Mouse (Mus musculus) urinary bladder, postnatal 10 days (tissue): ENCODE data around the gene Pex7.
A peak's percentile ranks its signal among the peaks of the same experiment; 100 is the strongest.

Source experiments
- DNase-seq: peaks from one replicate; pipeline ENCODE4 v3.0.0; 2022; ENCODE audit warnings: low spot score

Gene Pex7

DNA sequence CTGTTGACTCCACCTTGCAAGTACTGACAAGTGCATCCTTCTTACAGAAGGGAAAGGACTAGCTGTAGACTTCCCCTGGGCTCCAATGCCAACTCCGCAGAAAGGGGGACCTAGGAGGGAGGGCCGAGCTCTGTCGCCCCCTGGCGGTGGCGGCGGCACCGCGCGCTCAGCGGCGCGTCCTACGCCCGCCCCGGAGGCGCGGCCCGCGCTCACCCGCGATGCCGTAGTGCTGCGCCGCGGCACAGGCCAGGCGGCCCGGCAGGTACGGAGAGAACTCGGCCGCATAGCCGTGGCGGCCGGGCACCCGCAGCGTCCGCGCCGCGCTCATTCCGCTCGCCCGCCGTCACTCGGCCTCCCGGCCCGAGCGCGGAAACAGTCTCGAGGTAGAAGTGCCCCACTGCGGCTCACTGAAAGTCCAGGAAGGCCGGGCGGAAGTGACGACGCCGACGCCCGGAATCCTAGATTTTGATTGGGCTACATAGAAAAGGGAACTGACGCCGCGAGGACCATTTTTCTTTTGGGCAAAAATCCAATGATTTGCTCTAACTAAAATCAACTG lies at the start of gene Pex7:
Gene Pex7 (minus strand): TSS at position 444 of the 559 bp plus-strand sequence.
- DNase-seq, result peak; percentile 58

DNA sequence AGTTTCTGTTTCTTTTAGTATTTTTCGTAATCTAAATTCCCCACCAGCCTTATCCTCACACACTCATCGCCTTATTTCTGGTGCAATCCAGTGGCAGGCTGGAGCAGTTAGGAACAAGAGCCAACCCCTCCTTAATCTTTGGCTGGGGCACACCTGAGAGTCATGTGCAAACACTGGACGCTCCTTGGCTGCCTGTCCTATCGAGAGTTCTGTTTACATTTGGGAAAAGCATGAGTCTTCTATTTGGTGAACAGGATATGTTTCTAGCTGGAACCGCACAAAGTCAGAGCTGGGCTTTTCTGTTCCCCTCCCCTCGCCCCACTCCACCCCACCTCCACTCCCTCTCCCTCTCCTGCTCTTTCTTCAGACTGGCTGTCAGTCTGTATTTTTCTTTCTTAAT lies 49.3 kb upstream of the Pex7 start:
- no peak for DNase-seq

DNA sequence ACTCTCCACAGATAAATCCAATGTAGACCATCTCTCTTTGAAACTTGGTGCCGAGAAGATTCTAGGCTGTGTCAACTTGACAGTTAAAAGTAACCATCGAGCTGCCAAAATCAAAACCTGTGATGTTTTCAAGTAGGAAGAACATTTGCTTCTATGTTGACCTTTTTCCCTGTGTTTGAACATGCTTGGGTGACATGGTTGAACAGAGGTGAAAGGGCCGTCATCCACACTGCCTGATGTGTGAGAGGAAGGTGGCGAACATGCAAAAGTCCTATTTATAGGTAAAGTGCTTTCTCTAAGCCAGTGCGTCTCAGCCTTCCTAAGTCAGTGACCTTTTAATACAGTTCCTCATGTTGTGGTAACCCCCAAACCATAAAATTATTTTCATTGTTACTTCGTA lies 48.3 kb upstream of the Pex7 start:
- DNase-seq, result no peak

DNA sequence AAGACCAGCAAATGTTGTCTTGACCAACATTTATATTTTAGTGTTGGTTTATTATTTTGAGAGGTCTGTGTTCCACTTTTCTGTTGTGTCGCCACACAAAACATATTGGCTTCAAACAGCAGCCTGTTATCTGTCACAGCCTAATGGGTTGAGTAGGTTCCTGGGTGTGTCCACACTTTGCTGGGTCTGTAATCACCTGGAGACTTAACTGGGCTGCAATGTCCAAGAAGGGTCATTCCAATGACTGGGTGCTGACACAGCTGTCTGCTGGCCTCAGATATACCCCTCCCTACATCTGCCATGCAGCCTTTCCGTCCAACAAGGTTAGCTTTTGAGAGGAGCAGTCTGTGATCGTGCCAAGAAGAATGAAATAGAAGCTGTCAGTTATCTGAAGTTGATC lies 47.1 kb upstream of the Pex7 start:
- DNase-seq, result no peak

DNA sequence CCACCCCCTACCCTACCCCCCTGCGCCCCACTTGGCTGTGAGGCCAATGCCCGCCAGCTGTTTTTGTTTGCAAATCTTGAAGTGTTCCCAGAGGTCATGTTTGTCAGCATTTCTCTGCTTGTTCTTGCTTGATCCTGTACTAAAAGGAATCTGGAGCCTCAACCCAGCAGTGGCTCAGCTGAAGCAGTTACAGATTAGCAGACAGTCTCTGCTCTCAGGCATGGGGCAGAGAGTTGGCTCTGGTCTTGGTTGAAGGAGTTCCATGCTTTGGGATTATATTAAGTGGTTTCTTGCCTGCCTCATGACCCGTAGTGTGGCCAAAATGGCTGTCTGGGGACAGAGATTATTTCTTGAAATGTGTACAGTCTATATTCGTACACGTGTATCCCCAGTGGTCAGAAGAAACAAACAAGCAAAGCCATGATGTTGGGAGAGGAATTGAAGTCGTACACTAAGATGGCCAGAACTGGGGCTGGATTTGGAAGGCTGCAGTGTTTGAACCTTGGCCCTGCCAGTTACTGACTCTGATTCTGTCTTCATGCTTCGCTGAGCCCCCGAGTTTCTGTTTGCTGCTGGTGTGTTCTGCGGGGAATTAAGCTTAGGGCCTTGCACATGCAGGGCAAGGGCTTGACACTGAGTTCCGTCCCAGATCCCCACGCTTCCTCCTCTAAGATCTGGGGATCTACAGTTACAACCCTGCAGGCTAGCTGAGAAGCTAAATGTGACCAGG lies 45.7 kb upstream of the Pex7 start:
- no peak for DNase-seq

DNA sequence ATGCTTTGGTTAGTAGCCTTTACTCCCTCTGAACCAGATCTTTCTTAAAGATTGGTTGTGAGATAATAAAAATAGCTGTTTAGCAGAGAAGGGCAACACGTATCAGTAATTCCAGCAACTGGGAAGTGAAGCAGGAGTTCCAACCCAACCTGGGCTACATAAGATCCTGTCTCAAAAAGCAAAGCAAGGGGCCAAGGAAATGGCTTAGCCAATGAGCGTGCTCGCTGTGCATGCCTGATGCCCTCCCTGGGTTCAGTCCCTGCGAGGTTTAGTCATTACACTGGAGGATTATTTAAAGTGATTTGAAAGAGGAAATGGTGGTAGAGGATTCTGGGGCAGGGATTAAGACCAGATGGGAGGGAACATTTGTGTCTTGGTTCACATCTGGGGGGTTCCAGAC lies 41.6 kb upstream of the Pex7 start:
- DNase-seq, result no peak

DNA sequence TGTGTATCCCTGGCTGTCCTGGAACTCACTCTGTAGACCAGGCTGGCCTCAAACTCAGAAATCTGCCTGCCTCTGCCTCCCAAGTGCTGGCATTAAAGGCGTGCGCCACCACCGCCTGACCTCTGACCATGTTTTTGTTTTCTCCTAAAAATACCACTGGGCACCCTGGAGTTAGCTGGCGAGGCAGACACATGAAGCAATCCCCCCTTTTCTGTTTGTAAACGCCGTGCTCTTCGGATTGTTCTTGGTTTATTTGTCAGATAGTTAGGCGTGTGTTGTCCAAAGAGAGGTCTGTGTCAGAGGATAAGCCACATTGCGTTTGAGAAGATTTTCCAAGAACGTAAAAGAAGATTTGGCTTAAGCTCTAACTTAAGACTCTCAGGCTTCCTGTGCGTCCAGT lies 40.9 kb upstream of the Pex7 start:
- DNase-seq, result no peak

DNA sequence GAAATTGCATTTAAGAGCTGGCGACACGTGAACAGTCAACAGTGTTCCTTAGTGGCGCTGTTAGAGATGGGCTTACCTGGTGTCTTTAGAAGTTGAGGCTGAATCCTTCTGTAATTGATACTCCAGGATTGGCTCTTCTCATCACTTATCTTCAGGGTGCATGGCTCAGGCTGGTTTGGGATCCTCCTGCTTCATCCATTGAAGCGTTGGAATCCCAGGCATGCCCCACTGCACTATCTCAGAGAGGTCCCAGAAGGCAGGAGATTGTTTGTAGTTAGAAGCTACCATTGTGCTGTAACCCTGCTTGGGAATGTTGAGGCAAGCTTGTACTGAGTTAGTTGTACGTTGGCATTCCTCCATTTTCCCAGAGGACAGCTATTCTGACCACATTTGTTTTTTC lies 40.4 kb upstream of the Pex7 start:
- DNase-seq, result no peak

DNA sequence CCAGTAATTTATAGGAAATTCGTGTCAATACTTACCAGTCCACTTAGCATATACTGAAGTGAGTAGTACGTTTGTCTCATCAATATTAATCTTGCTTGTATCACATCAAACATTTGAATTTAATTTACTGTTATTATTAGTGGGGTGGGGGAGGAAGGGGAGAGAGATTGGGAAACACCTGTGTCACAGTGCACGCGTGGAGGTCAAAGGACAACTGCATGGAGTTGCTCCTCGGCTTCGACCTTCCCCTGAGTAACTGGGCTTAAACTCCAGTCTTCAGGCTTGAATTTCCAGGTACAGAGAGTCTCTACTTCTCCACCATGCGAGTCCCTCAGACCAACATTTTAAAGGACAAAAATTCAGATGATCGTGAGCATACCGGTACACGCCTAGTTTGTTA lies 40.0 kb upstream of the Pex7 start:
- no peak for DNase-seq

DNA sequence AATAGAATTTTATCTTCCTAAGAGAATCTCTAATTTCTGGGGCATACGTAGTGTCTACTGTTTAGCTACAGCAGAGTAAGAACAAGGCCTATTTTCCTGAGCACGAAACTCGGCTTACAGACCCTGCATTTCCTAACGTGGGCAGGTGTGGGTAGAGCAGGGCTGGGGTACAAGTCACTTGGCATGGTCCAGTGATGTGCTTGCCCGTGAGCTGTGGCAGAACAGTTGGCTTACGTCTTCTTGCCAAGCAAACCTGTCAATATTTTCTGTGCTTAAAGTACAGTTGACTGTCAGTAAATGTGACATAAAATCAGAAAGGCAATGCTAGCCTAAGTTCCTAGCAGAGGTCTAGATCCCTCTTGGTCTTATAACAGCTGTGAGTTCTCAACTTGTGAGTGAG lies 39.2 kb upstream of the Pex7 start:
- no peak for DNase-seq

DNA sequence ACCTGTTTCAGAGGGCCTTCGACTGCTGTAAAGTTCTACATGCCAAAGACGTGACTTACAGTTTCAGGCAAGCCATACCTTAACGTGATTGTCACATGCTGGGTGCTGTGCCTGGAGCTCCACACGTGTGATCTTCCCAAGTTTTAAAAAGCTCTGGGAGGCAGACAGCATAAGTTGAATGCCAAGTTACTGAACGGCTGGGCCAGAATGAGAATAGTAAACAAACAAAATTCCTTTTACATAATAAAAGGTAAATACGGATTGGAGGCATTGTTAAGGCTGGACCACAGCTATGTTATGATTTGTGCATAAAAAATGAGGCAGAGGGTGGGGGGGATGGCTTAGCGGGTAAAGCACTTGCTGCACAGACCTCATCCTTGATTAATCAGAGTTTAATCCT lies 38.2 kb upstream of the Pex7 start:
- DNase-seq, result no peak

DNA sequence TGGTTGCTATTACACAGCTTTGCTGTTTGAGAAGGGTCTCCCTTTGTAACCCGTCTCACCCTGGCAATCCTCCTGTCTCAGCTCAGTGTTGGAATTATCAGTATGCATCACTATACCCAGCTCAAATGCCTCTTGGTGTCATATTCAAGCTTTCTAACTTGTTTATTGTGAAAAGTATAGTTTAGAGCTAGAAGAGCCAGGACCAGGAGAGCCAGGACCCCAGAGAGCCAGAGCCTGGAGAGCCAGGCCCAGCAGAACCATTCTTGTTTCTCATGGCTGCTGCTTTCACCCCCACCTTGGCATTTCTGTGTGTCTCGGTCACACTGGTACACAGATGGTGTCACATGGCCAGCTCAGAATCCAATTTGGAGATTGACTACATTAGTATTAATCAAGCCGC lies 35.1 kb upstream of the Pex7 start:
- no peak for DNase-seq

DNA sequence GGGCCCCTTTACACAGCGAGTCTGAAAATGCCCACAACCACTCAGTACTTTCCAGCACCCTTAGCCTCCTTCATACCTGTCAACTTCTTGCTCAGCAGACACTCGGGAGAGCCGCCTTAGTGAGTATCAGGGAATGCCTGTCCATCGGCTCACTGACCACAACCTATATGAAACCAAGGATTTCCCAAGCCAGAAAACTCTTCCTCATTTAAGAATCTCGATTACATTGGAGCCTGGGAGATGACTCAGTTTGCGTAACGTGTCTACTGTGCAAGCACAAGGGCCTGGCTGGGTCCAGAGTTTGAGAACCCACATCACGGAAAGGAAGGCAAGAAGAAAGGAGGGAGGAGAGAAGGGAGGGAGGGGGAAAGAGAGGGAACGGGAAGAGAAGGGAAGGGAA lies 34.4 kb upstream of the Pex7 start:
- DNase-seq, result no peak

DNA sequence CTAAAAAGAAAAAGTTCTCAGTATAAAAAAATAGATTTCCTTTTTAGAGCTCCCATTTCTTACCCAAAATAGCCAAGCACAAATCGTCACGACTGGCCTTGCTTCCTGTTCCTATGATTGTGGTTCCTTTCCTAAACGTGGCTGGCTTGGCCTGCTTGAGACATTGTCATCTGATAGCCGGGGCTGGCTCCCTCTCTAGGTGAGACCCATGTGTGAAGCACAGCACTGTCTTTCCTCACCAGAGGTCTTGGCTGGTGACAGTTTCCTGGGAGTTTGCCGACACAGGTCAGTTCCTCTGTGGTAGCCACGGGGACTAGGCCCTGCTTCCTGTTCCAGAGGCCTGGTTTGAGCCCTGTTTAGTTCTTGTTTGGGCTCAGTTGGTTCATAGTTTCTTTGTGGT lies 33.6 kb upstream of the Pex7 start:
- DNase-seq, result no peak

DNA sequence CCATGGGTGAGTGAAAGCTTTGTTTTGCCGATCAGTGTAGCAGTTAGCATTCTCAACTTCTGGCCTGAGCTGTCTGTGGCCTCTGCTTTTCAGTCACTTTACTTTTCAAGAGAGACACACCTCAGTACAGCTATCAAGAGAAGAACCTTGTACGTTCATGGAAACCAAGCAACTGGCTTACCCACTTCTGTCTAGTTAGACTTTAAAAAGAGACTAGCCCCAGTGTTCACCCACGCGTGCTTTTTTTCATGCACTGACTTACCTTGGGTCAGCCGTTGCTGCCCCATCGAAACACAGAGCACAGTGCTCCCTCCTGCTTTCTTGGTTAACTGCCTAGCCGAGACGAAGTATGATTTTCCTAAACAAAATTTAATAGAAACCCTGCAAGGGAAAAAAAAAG lies 33.1 kb upstream of the Pex7 start:
- DNase-seq, result no peak

DNA sequence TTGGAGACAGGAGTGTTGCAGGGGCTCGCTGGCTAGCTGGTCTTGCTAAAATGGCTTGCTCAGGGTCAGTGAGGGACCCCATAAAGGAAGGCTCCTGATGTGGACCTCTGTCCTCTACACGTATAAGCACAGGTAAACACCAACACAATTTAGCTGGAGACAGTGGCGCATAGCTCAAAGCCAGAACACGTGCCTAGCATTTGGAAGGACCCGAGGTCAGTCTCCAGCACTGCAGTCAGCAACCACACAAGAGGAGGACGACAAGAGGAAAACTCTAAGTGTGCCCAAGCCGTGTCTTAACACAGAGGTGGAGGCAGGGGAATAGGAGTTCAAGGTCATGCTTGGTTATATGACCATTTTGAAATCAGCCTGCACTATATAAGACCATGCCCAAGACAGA lies 32.6 kb upstream of the Pex7 start:
- DNase-seq, result no peak

DNA sequence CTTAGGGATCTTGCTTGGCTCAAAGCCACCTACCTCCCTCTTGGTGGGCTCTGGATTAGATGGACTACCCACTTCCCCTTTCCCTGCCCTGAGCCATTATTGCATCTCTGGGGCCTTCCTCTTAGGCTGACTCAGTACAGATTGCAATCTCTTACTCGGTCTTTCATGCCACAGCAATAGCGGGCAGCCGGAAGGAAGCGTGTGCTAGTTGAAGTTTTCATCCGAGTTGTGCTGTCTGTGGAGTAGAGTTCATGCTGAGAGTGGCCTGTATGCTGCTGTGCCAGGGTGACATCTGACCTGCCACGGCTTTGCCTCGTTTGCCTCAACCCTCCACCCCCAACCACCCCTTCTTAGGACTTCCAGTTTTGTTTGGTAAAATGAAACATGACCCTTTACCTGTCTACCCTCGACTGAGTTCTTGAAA lies 31.8 kb upstream of the Pex7 start:
- DNase-seq, result no peak

DNA sequence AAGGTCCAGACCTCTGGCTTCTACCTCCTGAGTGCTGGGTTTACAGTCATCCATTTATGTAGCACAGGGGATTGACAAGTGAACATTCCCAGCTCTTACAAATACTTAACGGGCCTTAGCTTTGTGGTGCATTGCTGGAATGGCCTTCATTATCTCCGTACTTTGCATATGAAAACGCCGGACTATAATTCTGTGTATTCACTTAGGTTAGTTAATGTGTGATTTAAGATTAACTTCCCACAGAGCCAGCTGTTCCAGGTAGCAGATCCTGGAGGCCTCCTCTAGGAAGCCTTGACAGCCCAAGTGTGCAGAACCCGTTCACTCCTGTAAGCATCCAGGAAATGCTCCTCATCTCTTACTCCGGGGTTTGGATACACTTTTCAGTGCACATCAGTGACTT lies 31.2 kb upstream of the Pex7 start:
- DNase-seq, result no peak

DNA sequence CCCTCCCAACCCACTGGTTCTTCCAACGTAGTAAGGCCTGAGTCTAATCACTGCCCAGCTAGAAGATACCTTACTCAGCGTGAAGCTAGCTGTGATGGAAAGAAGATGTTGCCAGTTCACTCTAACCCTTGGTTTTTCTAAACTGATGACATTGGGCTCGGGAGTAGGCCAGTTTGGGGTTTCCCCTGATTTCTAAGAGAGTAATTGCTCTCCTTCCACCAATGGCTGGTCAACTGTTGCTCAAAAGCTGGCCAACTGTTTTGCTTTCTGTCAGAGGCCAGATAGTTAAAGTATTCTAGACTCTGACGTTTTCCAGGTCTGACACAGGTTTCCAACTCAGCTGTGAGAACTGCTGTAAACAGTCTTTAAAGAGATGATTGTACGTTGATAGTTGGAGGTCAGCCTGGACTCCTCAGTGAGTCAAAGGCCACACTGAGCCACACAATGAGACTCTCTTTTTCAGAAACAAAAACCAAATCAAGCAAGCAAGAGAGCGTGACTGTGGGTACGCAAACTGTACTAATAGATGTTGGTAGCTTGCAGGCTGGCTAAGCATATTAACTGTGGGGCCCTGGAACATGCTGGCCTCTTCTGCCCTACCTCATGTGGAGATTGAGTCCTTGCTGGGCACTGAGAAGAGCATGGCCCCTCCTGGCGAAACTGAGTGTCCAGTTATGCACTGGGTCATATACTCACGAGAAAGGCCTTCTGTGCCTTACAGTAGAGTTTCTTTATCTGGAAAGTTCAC lies 29.6 kb upstream of the Pex7 start:
- DNase-seq, result no peak

DNA sequence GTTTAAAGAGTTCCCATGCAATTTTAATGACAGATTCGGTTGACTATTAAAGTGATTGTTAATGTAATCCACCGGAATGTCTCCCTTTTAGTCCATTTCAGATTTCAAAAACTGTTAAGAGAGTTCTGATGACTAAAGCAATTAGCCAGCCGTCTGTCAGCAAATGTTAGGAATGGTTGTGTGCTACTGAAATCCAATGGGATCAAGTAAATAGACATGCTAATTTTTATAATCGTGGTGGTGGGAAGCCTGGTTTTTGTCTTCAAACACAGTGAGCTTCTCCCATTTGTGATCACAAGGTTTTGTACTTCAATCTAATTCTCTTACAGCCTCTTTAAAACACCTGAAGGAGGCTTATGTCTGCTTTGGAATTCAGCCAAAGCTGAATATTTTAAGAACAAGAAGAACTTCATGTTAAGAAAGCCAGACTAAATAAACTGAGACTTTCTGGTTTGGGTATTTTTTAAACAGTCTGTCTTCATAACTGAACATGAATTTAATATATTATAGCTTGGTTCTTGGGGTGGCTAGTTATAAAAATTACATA lies 28.4 kb upstream of the Pex7 start:
- DNase-seq, result no peak

DNA sequence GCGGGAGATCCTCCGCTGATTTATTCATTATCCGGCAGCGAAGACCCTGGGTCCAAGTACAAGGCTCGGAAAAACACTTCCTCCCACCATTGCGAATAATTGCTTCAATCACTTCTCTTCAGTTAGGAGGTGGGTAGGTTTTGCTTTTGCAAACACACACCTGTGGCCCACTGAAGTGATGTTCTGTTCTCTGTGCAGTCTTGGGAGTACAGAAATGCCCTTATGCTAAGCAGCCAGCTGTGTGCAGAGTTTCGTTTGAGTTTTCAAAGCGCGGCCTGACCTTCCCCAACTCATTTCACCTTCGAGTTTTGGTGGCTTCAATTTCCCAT lies 27.8 kb upstream of the Pex7 start:
- no peak for DNase-seq

DNA sequence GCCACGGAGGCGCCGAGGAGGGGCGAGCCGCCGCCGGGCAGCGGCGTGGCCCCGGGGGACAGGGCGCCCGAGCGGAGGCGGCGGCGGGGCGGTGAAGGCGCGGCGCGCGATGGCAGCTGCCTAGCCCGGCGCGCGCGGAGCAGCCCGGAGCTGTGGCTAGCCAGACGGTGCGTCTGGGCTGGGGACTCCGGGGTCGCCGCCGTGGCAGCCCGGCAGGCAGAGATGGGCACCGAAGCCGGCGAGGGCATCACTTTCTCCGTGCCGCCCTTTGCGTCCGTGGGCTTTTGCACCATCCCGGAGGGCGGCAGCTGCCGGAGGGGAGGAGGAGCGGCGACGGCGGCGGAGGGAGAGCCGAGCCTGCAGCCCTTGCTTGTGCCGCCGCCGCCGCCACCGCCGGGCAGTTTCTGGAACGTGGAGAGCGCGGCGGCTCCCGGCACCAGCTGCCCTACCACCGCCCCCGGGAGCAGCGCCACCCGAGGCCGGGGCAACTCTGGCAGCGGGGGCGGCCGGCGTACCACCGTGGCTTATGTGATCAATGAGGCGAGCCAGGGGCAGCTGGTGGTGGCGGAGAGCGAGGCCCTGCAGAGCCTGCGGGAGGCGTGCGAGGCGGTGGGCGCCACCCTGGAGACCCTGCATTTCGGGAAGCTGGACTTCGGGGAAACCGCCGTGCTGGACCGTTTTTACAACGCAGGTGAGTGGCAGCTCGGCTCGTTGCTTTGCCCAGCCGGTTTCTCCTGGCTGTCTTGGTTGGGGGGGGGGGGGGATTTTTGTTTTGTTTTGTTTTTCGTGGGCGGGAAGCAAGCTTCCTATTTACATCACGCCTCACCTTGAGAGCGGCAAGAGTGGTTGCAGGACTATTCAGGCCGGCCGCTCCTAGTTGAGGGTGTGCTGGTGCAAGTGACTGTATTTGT lies 27.1 kb upstream of the Pex7 start, which contains the start of gene Map3k5:
Gene Map3k5 (plus strand): TSS at position 89 of the 911 bp plus-strand sequence.
- no peak for DNase-seq
